Mouse (Mus musculus): ENCODE measurements at regions not wholly inside any gene's neighbourhood (a gene's known extent, or its start where the extent isn't known, plus 50 kb on each side); places are given as distances from the start of the nearest gene placed in this dataset.

DNA sequence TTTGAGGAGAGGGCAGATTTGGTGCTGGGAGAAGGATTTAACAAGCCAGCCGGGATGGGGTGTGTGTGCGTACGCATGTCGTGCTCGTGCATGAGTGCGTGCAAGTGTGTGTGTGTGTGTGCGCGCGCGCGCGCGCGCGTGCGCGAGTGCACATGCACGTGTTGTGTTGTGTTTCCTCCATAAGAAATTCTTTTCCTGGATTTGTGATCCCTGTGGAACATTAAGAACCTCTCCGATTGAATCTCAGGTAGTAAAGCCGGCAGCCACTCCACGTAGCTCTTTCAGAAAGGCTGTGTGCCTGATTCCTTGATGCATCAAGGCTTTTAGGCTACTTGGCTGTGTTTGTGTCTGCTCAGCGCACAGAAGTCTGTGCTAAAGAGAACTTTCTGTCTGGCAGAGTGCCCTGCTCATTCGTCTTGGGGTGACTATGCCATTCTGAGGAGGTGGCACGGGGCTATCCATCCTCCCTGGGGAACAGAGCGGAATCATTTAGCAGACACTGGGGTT, 62.7 kb upstream of the Sox4 start:
- 46% methylated on average over 25 of the region's 25 CpGs for WGBS
- Histone ChIP-seq H3K9me3 (no peaks in the 10 kb centered on the region), H3K4me1 (replicated peaks) (peaks cover 51% of the 10 kb centered on the region), H3K27me3 (no peaks in the 10 kb centered on the region), H3K36me3 (no peaks in the 10 kb centered on the region), H3K4me3 (peak overlapping the region; percentile 33), H3K9ac (peak overlapping the region; percentile 68), H3K27ac (replicated peaks) (peak overlapping the region; percentile 95), H3K4me2 (peak overlapping the region; percentile 55)
- peak; percentile 66 for ATAC-seq (ENCODE audit: low read depth)

DNA sequence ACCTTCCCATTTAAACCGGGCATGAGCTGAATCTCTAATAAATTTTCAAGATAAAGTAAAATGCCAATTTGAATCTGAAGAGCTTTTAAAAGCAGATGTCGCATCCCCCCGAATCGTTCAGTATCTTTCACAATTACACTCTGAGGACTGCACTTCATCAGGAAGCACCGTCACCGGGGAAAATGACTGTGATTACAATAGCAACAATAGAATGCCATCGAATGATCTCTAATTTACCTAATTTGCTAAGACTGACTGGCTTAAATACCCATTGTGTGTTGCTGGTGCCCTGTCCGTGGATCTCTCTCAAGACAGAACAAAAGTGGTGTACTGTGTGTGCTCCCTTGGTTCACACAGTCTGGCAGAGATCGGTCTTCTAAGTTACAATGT, 62.1 kb upstream of the Sox4 start:
- Histone ChIP-seq H3K36me3 (no peaks in the 10 kb centered on the region), H3K27ac (replicated peaks) (peak overlapping the region; percentile 95), H3K9me3 (no peaks in the 10 kb centered on the region), H3K4me3 (peak overlapping the region; percentile 33), H3K4me1 (replicated peaks) (peaks cover 51% of the 10 kb centered on the region), H3K4me2 (peak overlapping the region; percentile 55), H3K9ac (peak overlapping the region; percentile 68), H3K27me3 (no peaks in the 10 kb centered on the region)
- WGBS: 12% methylated on average over 9 of the region's 9 CpGs
- peak; percentile 64 for ATAC-seq (ENCODE audit: low read depth)

DNA sequence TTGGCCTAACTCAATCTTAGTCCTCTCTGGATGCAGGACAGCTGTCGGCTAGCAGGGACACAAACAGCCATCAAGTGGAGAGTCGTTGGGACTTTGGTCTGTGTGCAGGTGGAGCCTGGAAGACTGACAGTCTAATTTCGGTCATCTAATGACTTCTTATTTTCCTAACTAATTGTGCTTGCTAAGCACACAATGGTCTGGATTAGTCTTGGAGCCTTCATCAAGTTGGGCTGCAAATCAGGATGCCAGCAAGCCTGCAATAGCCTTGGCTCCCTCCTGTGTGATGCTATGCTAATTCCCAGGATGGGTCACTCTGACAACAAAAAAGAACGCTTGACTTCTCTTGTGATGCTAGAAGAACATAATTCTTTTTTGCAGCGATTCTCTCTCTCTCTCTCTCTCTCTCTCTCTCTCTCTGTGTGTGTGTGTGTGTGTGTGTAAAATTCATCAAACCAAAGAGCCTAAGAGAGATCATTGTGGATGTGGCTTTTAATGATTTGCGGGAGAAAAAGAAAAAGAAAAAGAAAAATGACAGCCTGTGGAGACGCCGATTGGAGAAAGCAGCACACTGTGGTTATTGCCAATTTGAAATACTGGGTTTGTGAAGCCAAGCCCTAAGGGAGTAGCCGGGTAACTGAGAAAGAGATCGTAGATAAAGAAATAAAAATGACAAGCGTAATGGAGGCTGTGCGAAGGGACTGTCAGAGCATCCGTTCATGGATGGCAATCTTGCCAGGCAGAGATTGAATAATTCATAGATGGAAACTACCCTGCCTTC, 61.5 kb upstream of the Sox4 start:
- ATAC-seq (ENCODE audit: low read depth): peak; percentile 80
- 10% methylated on average over 13 of the region's 13 CpGs for WGBS

DNA sequence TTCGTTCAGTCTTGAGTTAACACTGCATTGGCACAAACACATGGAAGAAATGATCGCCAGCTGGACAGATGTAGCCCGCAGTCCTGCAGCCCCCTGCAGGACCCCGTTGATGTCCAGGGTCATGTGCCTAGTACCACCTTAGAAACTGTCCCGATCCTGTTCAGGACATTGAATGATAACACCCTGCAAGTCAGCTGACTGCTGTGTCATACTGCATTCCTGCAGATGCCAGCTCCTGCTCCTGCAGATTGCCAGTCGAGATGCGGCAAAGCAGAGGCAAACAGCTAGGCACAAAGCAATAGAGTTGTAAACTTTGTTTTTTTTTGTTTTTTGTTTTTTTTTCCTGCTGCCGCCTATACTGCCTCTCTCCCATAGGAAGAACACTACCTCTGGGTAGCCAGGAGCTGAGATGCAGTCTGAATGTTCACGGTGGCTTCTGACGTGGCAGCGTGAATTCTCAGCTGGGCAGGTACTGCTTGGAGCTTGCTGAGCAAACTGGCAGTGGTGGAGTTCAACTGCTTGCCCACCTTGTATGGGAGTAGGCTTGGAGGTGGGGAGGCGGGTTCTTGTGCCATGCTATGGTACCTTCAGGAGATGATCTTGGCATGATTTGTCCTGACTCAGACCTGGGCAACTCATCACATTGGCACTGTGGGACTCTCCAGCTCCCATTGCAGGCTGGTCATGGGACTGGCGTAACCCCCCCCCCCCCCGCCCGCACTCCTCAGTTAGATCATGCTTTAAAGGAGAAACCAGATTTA, 60.7 kb upstream of the Sox4 start:
- Histone ChIP-seq H3K9me3 (no peaks in the 10 kb centered on the region), H3K27ac (replicated peaks) (peak overlapping the region; percentile 95), H3K4me3 (peak overlapping the region; percentile 33), H3K9ac (peak overlapping the region; percentile 68), H3K4me1 (replicated peaks) (peaks cover 51% of the 10 kb centered on the region), H3K36me3 (no peaks in the 10 kb centered on the region), H3K4me2 (peak overlapping the region; percentile 55), H3K27me3 (no peaks in the 10 kb centered on the region)
- peak; percentile 51 for ATAC-seq (ENCODE audit: low read depth)
- WGBS: 34% methylated on average over 15 of the region's 15 CpGs

More for the DNA sequence above, 61.5 kb upstream of the Sox4 start:
- no peaks in the 10 kb centered on the region for H3K27me3 ChIP-seq
- H3K4me3 ChIP-seq: peak overlapping the region; percentile 33
- H3K36me3 ChIP-seq: no peaks in the 10 kb centered on the region
- H3K4me1 ChIP-seq (replicated peaks): peaks cover 51% of the 10 kb centered on the region
- no peaks in the 10 kb centered on the region for H3K9me3 ChIP-seq
- H3K27ac ChIP-seq (replicated peaks): peak overlapping the region; percentile 95
- H3K9ac ChIP-seq: peak overlapping the region; percentile 68
- peak overlapping the region; percentile 55 for H3K4me2 ChIP-seq

DNA sequence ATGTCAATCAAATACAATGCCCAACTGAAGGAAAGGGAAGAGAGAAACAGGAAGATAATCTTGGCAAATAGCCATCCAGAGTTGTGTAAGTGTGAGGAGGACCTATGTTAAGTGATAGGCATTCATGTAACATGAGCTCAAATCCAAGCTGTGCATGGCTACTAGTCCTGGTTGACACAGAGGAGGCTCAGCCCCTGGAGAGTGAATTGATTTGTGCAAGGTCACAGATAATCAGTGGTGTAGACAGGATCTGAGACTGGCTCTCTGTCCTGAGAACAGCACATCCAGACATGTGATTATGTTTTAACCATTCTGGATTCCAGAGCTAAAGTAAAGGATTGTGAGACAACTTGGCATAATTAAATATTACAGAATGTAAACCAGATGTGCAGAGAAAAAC, 53.0 kb upstream of the Sox4 start:
- no peaks in the 10 kb centered on the region for H3K4me1 ChIP-seq (replicated peaks)
- no peak for ATAC-seq (ENCODE audit: low read depth)
- H3K4me2 ChIP-seq: no peak overlapping the region

More for the DNA sequence above, 53.0 kb upstream of the Sox4 start:
- no peaks in the 10 kb centered on the region for H3K27me3 ChIP-seq
- no peaks in the 10 kb centered on the region for H3K9me3 ChIP-seq
- no peak overlapping the region for H3K27ac ChIP-seq (replicated peaks)
- no peaks in the 10 kb centered on the region for H3K36me3 ChIP-seq
- H3K9ac ChIP-seq: no peak overlapping the region
- H3K4me3 ChIP-seq: no peak overlapping the region

All from neural tube, embryonic 13.5 days (tissue).